Comparison of ENCODE assay signal across 19 mouse cellular contexts in the genomic region with DNA sequence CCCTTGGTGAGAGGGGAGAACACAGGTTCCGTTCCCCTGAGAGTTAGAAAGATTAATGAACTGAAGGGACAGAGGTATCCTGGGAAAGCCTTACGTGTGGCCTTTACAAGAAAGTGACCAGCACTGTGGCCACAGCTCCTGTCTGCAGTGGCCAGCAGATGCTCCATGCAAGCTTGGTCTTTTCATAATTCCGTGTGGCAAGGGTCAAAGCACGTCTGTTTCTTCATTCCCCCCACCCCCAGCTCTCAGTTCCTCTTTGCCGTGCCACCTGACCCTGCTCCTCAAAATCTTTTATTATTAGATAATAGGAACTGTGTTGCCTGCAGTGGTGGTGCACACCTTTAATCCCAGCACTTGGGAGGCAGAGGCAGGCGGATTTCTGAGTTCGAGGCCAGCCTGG. TPM values are rescaled to one million over a fixed set of nuclear protein-coding genes. Genes with fewer than 3 reads are reported as not detected.
DNase-seq lines count a peak whose midpoint lies in the region; ATAC-seq lines count a peak whose summit lies in the region.
"Had no signal": no experiment of that assay in that cellular context is flagged by ENCODE, and none has a peak within 500 bp of the region (broad histone marks: within the 10 kb centered on the region; RNA-seq: fewer than 3 reads in every experiment).

No protein-coding gene starts in this region.

- H3K27me3 ChIP-seq in hindbrain, embryonic 14.5 days (ENCODE audit: control insufficient read depth, insufficient read depth, low read length): 0 out of 2 replicates have a peak, but pooled peaks cover 6% of the 10 kb centered on the region
- H3K27me3 ChIP-seq: forebrain, embryonic 13.5 days had no signal

- no peak overlapping the region for H3K4me2 ChIP-seq in hindbrain, embryonic 14.5 days (replicated peaks)

- peak; percentile 88 for DNase-seq in heart, adult 11 months
- no peak for DNase-seq in heart, postnatal 10 days
- peak; percentile 54 for DNase-seq in lung, postnatal 36 days
- no peak for DNase-seq in lung, postnatal 25 days (ENCODE audit: low spot score)
- peak; percentile 17 to 59 for DNase-seq in spleen, postnatal 10 days (ENCODE audit: low spot score in 2 of 2)
- no peak for DNase-seq in layer of hippocampus, adult 11-12 months (ENCODE audit: low spot score)
- DNase-seq in hindbrain, embryonic 14.5 days (ENCODE audit: low spot score): no peak
- DNase-seq: cerebellum, adult 9-10 months; gastrocnemius, postnatal 10 days; kidney, adult 9 months; kidney, postnatal 36 days; lung, embryonic 14.5 days; right cerebral cortex, postnatal 25 days; thymus, adult 2 months had no signal

- no peak overlapping the region for H3K9ac ChIP-seq in hindbrain, embryonic 14.5 days
- H3K9ac ChIP-seq: hindbrain, embryonic 13.5 days; lung, embryonic 14.5 days; midbrain, embryonic 15.5 days had no signal

- H3K9me3 ChIP-seq in hindbrain, embryonic 14.5 days (ENCODE audit: control insufficient read depth, low read length): no peaks in the 10 kb centered on the region
- H3K9me3 ChIP-seq: forebrain, embryonic 13.5 days; hindbrain, embryonic 13.5 days; midbrain, embryonic 15.5 days had no signal

- no peaks in the 10 kb centered on the region for H3K4me1 ChIP-seq in hindbrain, embryonic 14.5 days (replicated peaks; ENCODE audit: control insufficient read depth, insufficient read depth, low read length)

- ATAC-seq in hematopoietic stem cell, adult 5-6 weeks (replicated peaks in 1 of 2; ENCODE audit: insufficient read depth in 1 of 2, low FRiP score in 2 of 2, low TSS enrichment in 1 of 2, low read depth in 1 of 2, poor library complexity in 2 of 2, severe bottlenecking in 2 of 2): peak; percentile 22 to 34; a peak in 1 of 4 replicates
- ATAC-seq in hindbrain, embryonic 14.5 days (ENCODE audit: low FRiP score): no peak
- ATAC-seq: forebrain, embryonic 13.5 days; midbrain, embryonic 15.5 days had no signal

- no peak overlapping the region for H3K4me3 ChIP-seq in hindbrain, embryonic 14.5 days (replicated peaks; ENCODE audit: low read length)
- H3K4me3 ChIP-seq: heart, adult 2 months had no signal

- H3K27ac ChIP-seq in hindbrain, embryonic 14.5 days: no peak overlapping the region
- H3K27ac ChIP-seq: forebrain, embryonic 13.5 days; heart, adult 2 months; hindbrain, embryonic 13.5 days; midbrain, embryonic 15.5 days had no signal

- H3K36me3 ChIP-seq in hindbrain, embryonic 14.5 days (replicated peaks; ENCODE audit: control insufficient read depth, insufficient read depth): no peaks in the 10 kb centered on the region
- H3K36me3 ChIP-seq: hindbrain, embryonic 13.5 days; midbrain, embryonic 15.5 days had no signal

- intact Hi-C loops in heart, postnatal 10 days (cut with DNase I): no loop called here

- 88% methylated on average over 7 of the region's 7 CpGs for WGBS in hindbrain, embryonic 14.5 days

RNA-seq across cellular contexts. Expression of a gene that starts 1.4 kb away (rescaled TPM):
- 1 to 10 TPM in 1 of 2 experiments, under 1 TPM in 1; 0.69 to 1.2 TPM for total RNA-seq in heart, postnatal 10 days (2021)
- 5.2 and 7.2 TPM in 2 replicates for total RNA-seq in hematopoietic stem cell, adult 5-6 weeks (2017)
- 0.13 and 0.27 TPM in 2 replicates for polyA plus RNA-seq in hindbrain, embryonic 14.5 days (2014; fragmentation: Nextera tagmentation; extraction: Ambion mirVana)

Comparison
In these comparisons a context has a peak if more than half of its experiments do, and no peak if none do; other contexts are left out.
1. DNase-seq: peak in heart, adult 11 months (single experiment), lung, postnatal 36 days (single experiment) and spleen, postnatal 10 days (2 of 2); none in heart, postnatal 10 days (0 of 2), lung, postnatal 25 days (single experiment), layer of hippocampus, adult 11-12 months (single experiment) and hindbrain, embryonic 14.5 days (single experiment).